Mouse (Mus musculus): Measurements from ENCODE around the gene Asic2.

The Asic2 gene

DNA sequence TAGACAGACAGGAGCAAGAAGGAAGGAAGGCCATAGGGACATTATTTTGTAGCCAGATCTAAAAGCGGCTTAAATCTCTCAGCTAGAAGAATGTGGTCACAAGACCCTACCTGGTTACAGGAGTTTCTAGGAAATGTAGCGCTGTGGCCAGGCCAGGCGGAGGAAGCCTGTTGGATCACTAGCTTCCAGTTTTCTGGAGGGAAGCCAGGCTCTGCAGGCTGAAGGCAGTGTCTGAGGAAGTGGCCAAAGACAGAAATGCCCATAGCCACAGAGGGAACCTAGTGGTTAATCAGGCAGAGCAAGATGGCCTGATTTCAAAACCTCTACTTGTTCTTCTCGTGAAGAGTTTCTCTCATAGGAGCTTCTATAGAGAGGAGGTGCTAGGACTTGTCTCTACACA is 513.3 kb downstream of the Asic2 start:
- DNase-seq (ENCODE audit: low spot score in 2 of 2): no peak

DNA sequence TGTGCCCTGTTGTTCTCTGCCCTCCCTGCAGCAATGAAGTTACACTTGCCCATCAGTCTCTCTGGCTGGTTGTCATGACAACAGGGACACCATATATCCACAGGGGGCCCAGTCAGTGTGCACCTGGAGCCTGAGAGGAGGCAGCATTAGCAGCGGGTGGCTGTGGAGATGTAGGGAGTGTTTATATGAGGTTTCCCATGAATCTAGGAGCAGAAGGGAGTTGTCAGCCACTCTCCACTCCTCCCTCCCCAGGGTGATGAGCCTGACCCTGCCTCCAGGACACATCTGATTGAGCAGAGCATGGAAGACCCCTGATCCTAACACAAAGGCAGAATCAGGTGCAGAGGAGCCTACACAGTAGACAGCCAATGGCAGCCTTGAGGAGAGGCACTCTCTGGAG is 514.1 kb downstream of the Asic2 start:
- DNase-seq (ENCODE audit: low spot score in 2 of 2): no peak

DNA sequence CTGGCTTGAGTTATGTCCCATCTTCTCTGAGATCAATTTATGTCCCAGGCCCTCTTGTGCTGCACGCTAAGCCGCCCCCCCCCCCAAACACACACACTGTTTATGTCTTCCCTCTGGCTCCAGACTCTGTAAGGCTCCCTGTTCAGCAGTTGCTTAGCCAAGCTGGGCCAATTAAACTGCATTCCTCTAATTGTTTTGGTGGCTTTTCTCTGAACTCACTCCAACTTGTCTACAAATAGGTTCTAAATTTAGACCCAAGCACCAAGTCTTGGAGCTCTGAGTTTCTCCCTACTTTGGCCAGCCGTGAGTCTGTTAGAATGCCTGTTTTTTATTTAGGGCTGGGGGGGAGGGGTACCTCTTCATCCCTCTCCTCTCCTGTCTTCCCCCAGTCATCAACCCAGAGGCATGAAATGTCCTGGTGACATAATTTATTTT is 519.0 kb downstream of the Asic2 start:
- no peak for DNase-seq (ENCODE audit: low spot score in 2 of 2)

DNA sequence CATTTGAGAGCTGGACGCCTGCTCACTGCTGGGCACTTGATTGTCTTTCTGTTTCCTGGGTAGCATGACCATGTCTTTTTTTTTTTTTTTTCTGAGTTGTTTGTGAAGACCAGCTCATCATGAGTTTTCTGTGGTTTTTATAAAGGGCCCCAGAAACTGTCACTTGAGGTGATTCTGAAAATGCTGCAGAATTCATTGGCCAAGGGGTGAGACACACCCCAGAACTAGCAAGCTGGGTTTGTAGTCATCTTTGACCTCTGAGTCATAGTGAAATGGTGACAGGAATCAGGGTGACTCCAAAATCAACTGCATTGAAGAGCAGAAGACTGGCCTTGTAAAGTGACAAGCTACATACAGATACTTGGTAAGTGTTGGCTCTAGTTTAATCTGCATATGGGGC is 521.9 kb downstream of the Asic2 start:
- no peak for DNase-seq (ENCODE audit: low spot score in 2 of 2)

DNA sequence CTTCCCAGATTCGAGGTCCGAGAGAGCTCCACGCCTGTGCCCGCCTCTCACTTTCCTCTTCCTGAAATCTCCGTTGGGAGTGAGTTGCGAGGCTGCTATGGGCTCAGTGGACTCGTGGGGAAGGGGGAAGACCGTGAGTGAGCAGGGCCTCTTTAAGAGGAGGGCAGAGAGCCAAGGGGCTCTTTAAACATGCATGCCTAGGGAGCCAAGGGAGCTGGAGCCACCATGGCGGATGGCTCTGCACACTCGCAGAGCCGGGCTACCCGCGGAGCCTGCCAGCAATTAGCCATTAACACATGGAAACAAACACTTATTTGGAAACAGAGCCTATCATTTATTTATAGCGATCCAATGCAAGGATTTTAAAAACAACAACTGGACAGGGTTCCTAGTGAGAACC is 541.4 kb downstream of the Asic2 start:
- DNase-seq (ENCODE audit: low spot score in 2 of 2): no peak

DNA sequence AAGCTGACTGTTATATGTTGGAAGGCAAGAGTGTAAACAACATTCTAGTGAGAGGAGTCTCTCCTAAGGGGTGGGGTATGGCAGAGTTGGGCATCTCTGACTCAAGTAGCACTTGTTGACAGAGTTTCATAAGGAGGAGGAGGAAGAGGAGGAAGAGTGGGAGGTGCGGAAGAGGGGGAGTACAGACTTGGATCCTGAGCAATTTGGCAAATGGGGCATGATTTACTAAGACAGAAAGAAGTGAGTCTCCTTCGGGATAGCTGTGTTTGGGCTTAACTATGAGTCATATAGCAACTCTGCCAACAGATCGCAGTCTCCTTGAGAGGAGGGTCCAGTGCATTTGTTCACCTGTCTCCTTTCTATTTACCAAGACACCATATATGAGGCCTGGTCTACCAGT is 549.1 kb downstream of the Asic2 start:
- DNase-seq (ENCODE audit: low spot score in 2 of 2): peak; percentile 27 to 30

DNA sequence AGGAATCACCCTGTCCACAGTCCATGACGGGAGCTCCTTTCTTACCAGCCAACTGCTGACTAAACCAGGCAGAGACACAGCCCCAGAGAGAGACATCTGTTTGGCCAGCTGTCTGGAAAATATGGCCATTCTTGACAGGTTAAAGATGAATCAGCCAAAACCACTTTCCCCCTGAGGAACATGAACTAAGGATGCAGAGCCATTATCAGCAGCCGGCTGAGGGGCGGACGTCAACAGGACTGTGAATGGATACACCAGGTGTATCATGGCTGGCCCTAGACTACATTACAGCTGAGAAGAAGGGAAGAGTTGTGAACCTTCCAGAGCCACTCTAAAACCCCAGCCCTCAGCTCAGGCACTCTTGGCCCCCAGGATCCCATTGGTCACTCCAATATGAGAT is 550.2 kb downstream of the Asic2 start:
- no peak for DNase-seq (ENCODE audit: low spot score in 2 of 2)

DNA sequence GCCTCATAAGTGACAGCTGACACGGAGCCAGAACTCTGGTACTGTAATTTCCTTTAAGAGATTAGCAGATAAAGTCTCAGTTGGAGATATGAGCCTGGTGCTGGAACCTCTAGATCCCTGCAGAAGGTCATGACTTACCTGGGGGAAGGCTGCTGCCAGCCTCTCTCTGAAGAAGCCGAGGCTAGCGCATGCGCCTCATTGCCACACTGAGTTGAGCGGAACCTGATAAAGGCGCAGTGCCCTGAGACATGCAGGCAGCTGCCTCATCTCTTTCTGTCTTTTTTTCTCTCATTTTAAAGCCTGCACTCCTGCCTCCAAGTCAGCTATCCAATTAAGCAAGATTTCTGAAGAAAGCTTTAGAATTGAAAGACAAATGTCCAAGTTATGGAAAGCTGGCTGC is 551.9 kb downstream of the Asic2 start:
- DNase-seq (ENCODE audit: low spot score in 2 of 2): no peak

DNA sequence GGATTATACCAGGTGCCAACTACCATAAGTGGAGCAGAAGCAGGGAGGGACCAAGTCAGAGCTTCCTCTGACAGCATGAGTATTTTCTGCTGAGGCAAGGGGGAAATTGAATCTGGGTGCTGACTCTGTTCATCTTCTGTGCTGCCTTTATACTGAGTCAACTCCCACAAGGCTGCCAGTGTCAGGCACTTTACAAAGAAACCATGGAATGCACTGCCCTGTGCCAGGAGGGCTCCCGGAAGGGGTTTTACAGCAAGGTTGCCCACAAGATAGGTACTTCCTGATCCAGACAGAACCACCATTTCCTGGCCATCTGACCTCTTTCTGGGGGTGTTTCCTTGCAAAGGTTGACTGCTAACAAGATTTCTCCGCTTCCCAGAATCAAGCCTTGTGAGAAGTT is 553.7 kb downstream of the Asic2 start:
- no peak for DNase-seq (ENCODE audit: low spot score in 2 of 2)

DNA sequence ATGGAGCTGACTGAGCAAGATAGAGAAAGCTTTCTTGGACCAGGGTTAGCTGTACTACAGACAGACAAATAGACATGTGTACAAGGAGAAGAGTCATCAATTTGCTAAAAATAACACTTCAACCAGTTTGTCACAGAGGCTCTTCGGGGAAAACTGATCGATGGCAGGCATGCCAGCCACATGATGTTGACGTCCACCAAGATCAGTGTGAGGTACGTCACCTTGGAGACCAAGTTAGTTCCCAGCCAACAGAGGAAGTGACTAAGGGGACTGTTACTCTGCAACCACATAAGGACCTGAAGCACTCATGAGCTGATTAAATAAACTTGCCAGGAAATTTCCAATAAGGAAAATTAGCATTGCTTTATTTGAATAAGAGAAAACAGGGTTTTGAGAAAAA is 557.0 kb downstream of the Asic2 start:
- DNase-seq (ENCODE audit: low spot score in 2 of 2): no peak

DNA sequence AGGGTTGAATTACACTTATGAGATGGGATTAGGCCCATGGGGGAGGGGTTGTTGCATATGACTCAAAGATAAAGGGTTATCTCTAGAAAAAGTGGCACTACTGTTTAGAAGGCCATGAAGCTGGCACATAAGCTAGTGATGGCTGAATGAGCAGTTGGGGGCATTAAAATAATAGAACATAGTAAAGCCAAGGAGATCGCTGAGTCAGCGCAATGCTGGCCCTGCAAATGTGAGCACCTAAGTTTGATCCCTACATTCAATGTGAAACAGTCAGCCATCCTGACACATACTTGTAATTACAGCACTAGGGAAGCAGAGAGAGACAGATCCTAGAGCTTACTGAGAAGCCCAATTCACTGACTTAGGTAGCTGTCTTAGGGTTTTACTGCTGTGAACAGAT is 562.3 kb downstream of the Asic2 start:
- DNase-seq (ENCODE audit: low spot score in 2 of 2): no peak

DNA sequence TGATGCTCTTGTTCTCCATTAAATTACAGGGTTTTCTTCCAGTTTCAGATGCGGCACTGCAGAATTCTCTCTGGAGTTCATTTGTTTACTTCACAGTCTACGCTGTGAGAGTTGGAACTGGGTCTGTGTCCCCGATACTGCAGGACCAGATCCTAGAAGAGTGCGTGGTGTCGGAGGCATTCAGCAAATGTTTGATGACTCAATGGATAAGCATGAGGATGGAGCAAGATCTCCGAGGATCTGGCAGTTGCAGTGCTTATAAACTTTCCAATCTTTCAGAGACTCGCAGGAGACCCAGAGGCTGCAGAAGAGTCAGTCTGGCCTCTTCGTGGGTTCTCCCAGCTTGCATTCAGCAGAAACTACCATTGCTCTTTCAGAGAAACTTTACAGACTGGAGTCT is 566.0 kb downstream of the Asic2 start:
- no peak for DNase-seq (ENCODE audit: low spot score in 2 of 2)

DNA sequence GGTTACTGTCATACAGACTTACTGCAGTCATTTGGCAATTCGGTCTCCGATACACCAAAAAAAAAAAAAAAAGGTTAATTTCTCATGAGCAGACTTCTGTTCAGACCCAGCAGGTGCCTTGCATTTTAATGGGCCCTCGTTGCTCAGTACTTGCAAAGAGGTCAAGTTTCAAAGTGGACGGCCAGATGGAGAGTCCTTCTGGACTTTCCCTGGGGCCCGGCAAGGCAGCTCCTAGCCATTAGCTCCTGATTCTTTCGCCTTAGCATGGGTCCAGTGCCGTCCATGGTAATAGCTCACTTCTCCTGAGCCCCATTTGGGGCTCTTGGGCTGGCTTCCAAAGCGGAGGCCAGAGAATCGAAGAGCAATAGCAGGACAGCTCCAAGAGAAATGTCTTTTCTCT is 575.4 kb downstream of the Asic2 start:
- DNase-seq (ENCODE audit: low spot score in 2 of 2): no peak

DNA sequence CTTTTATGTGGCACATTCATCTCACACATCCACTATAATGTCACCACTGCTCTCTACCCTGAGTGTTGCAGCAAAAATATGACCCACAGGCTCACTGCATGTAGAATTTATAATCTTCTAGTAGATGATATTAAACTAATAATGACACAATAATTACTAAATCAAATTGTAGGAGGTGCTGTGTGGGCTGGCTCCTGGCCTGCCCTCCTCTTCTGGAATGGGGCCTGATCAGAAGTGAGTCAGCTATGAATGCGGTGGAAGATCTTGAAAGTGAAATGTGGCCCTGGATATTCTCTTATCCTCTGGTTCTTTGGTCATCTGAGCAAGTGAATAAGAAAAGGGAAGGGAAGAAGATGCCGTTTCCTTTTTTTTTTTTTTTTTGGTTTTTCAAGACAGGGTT is 582.1 kb downstream of the Asic2 start:
- DNase-seq (ENCODE audit: low spot score in 2 of 2): no peak

DNA sequence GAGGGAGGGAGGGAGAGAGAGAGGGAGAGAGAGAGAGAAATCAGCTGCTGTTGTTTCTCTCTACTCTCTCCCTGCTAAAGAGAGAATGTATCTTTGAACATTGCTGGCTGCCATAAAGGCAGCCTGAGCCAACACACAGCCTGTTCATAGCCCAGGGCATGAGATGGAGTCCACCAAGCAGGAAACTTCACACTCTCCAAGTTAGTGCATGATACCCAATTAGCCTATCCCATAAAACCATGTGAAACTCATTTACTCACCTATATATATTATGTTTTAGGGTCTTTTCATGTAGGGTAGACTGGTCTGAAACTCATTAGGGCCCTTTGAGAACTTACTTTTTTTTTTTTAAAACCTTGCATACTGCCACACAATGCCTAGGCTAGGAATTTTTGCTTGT is 582.7 kb downstream of the Asic2 start:
- DNase-seq (ENCODE audit: low spot score in 2 of 2): no peak

DNA sequence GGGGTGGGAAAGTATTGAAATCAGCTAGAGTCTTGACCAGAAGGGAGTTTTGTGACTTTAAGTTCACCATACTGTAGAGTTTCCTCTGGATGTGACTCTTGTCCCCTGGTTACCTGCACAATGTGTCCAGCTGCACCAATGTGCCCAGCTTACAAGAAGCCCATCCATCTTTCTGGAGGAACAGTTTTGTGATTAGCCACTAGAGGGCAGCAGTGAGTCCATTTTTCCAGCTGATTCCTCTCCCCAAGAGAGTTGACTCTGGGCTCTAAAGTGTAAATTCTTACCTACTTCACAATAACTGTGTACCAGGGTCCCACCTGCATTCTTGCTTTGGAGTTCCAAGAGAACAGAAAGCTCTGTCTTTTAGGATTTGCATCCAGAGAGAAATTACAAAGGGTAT is 593.4 kb downstream of the Asic2 start:
- DNase-seq (ENCODE audit: low spot score in 2 of 2): peak; percentile 75 to 81

DNA sequence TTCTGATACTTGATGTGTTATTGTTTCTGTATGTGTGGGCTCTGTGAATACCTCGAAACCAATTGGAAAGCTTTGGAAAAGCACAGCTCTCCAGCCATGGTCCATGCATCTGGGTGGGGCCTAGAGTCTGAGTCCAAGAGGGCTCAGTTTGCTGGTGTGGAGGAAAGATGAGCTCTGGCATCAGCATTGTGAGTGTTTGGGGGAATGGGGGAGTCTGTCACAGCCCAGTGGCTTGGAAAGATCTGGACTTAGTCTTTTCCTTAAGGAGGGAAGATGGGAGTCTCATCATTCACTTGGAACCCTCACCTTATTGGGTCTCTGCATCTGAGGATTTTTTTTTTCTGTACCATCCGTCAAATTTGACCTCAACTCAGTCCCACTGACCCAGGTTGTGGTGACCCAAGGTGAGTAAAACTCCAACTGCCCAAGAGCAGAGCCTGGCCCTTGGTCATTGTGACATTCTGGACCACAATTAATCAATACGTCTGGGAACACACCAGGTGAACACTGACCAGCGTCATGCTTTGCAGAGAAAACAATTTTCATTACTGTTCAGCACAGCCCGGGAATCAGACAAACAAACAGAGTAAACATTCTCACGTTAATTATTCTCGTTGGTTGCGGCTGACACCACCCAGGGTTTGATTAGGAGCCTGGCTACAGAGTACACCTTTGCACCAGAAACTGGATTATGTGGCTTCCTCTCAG is 594.1 kb downstream of the Asic2 start:
- no peak for DNase-seq (ENCODE audit: low spot score in 2 of 2)

DNA sequence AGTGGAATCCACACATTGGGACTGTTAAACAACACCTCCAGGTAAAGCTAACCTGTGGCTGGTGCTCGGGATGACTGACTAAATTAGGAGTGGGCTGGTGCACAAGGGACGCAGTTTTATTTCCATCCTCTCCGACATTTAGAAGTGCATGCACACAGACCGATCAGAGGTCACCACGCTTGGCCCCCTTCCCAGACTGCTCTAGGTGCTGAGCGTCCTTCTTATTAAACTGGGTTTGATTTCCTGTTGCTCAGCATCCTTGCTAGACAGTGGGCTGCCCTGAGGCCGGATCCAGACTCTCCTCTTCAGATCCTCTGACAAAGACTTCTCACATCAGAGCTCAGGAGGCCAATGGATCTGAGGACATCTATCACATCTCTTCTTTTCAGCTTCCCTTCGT is 596.7 kb downstream of the Asic2 start:
- no peak for DNase-seq (ENCODE audit: low spot score in 2 of 2)

DNA sequence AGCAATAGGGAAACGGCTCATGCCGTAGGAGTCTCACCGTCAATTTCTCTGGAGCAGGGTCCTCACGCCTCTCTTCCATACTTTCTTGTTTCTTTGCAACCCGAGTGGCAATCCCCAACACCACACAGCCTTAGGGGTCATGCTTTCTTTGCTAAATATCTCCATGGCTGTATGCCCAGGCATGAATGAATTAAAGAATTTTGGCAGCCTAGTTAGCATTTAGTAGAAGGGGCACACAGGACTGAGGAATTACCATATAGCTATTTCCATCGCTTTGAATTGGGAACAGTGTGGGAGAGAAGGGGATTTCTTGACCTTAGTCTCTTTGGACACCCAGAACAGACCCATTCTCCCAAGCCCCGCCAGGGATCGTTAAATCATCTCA is 597.8 kb downstream of the Asic2 start:
- no peak for DNase-seq (ENCODE audit: low spot score in 2 of 2)

DNA sequence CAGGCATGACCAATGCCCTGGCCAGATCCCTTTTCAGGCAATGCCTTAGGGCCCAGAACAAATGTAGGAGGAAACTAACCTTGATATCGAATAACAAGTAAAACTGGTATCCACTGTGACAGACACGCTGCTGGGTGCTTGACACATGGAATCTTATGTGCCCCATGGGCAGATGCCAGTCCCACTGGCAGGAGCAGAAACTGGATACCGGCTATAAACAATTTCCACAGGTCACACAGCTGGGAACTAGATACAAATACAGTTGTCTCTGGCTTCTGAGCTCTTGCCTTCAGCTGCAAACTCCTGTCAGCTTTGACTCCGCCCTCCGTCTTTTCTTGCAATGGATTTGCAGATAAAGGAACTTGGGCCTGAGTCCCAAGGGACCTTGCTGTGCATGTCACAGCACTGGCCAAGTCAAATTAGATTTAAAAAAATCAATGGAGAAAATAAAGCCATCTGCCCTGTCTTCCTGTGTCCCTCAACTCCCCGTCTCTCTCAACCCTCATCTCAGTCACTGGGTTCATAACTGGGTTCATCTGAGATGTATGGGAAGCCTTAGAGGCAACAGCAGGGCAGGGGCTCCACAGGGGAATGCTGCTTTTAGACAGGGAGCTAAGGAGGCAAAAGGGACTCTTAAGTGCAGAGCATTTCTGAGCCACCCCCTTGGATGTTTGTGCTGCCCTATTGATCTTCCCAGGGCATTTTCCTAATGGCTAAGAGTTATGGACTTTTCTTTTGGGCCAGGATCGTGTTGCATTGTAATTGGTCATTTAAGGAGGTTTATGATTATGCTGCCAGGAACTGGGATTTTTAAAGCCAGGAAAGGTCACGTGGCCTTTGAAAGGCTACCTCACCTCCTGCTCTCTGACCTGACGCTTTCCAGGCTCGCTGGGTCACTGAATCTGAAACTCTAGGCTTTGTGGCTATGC is 598.5 kb downstream of the Asic2 start:
- DNase-seq (ENCODE audit: low spot score in 2 of 2): no peak

DNA sequence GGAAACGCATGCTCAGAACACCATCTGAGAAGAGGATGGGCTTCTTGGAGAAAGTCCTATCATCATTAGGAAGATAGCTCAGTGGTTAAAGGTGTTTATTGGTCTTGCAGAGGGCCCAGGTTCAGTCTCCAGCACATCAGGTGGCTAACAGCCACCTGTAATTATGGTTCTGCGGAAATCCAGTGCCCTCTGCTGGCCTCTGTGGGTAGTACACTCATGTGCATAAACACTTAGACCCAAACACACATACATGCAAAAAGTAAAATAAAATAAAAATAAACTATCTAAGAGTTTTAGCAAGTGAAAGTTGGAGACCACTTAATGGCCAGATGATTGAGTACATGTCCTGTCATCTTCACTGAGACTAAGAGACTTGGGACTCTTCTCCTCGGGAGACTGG is 603.8 kb downstream of the Asic2 start:
- DNase-seq (ENCODE audit: low spot score in 2 of 2): no peak

DNA sequence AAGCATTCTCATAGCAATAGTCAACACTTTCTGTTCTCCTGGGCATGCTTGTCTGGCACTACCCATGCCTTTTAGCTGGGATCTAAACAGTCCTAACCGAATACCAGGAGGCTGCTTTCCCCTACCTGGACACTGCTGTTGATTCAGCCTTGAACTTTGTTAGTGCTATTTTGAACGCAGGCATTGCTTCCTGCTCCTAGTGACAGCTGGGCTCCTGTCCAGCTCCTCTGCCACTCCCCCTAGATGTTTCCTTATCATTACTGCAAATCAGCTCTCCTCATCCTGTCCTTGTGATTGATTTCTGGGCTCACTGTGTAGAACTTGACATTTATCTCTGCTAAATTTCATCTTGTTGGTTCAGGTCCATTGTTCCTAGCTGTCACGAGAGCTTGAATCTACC is 605.8 kb downstream of the Asic2 start:
- peak in 1 of 2 experiments; percentile 12 for DNase-seq (ENCODE audit: low spot score in 2 of 2)

DNA sequence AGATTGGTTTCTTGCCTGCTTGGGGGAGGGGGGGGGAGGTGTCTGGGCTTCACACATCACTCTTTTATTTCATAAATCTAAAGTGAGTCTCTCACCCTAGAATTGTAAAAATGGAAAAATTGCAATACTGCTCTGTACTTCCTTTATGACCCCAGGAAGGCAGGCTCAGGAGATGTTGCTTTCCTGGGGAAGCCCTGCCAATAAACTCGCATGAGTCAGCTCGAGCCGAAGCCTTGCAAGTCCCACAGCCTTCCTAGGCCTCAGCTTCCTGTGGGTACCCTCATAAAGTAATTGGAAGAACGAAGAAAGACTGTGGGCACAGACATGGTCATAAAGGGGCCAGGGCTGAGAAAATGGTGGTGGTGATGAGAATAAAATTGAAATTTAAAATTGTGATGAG is 607.2 kb downstream of the Asic2 start:
- DNase-seq (ENCODE audit: low spot score in 2 of 2): no peak

Measured in right cerebral cortex, adult 2 months (tissue).